Mouse (Mus musculus) cerebellum, adult 2 months (tissue): ENCODE measurements at regions not wholly inside any gene's neighbourhood (a gene's known extent, or its start where the extent isn't known, plus 50 kb on each side); places are given as distances from the start of the nearest gene placed in this dataset.

Source experiments
- CTCF ChIP-seq: fragments of 200-500 bp; IDR thresholded peaks from 2 replicates; pipeline ENCODE4 v1.5.1; 2011; ENCODE audit warnings: low read depth, mild to moderate bottlenecking, control low read depth, low read length, moderate library complexity, borderline replicate concordance; ENCODE audit not compliant: insufficient read depth
- POLR2A ChIP-seq: fragments of 200-500 bp; IDR thresholded peaks from 2 replicates; pipeline ENCODE4 v1.6.1; 2011; ENCODE audit warnings: low read length, control low read depth, borderline replicate concordance; ENCODE audit not compliant: insufficient read depth

DNA sequence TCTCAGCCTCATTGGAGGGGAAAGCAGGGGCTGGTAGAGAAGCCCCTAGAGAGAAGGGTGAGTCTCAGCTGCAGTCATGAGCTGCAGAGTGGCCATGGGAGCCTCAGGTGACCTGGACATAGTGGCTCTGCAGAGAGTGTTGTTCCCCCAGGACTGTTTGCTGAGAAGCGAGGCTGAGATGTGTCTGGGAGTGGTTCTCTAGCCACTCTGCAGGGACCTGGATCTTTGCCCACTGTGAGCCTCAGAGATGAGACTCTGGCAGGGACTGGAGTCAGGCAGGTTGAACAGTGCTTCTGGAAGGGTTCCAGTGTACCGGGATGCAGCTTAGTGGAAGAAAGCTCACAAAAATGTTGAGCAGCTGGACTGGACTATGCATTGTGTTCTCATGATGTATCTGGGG, 222.6 kb upstream of the Shh start:
- TF ChIP-seq POLR2A (no peak), CTCF (no peak)
